Mouse (Mus musculus) kidney, postnatal 36 days (tissue): ENCODE results near the gene Olfr309.
"Not testable (repeated sequence)": the region's sequence is repeated elsewhere in the genome, so short reads cannot be mapped to it uniquely, and the experiment has no call there.

ENCODE experiments used
- DNase-seq, 2 experiments: peaks; one replicate each; pipeline ENCODE4 v3.0.0; 2021 to 2022; ENCODE audit warnings: mixed read lengths in 2 of 2

Gene Olfr309

GRCm38 (mm10) chr7:86313608-86314007 lies at the start of gene Olfr309:
Gene Olfr309, minus strand, starts transcription at chr7:86313708.
- no peak for DNase-seq

- DNase-seq, result not testable (repeated sequence)
Measured at GRCm38 (mm10) chr7:86346296-86346695, 32.8 kb upstream of the Olfr309 start.

GRCm38 (mm10) chr7:86344253-86344652 lies 30.7 kb upstream of the Olfr309 start:
- no peak for DNase-seq

GRCm38 (mm10) chr7:86342881-86343565 lies 29.5 kb upstream of the Olfr309 start:
- no peak for DNase-seq

GRCm38 (mm10) chr7:86337486-86337885 lies 24.0 kb upstream of the Olfr309 start, which contains the start of gene Olfr307:
Gene Olfr307, minus strand, starts transcription at chr7:86337586.
- no peak for DNase-seq

- DNase-seq, result no peak
Measured at GRCm38 (mm10) chr7:86325530-86325929, 12.0 kb upstream of the Olfr309 start, which contains the start of gene Olfr308. Gene Olfr308, minus strand, starts transcription at chr7:86325630.

- DNase-seq, result no peak
Measured at GRCm38 (mm10) chr7:86321323-86321722, 7.8 kb upstream of the Olfr309 start.

- no peak for DNase-seq
Measured at GRCm38 (mm10) chr7:86277072-86277471, 36.4 kb downstream of the Olfr309 start, which contains the start of gene Olfr310. Gene Olfr310, minus strand, starts transcription at chr7:86277172.
